Mouse (Mus musculus) liver, adult 2 months (tissue): ENCODE results near the gene Galnt10.

ENCODE experiments used
- CTCF ChIP-seq: fragments of 200-500 bp; IDR thresholded peaks from 2 replicates; pipeline ENCODE4 v1.5.1; 2011; ENCODE audit warnings: low read depth, low read length, control low read depth
- POLR2A ChIP-seq: fragments of 200-500 bp; IDR thresholded peaks from 2 replicates; pipeline ENCODE4 v1.6.1; 2011; ENCODE audit warnings: low read length, control low read depth; ENCODE audit not compliant: insufficient read depth; ENCODE audit errors: extremely low read depth

DNA sequence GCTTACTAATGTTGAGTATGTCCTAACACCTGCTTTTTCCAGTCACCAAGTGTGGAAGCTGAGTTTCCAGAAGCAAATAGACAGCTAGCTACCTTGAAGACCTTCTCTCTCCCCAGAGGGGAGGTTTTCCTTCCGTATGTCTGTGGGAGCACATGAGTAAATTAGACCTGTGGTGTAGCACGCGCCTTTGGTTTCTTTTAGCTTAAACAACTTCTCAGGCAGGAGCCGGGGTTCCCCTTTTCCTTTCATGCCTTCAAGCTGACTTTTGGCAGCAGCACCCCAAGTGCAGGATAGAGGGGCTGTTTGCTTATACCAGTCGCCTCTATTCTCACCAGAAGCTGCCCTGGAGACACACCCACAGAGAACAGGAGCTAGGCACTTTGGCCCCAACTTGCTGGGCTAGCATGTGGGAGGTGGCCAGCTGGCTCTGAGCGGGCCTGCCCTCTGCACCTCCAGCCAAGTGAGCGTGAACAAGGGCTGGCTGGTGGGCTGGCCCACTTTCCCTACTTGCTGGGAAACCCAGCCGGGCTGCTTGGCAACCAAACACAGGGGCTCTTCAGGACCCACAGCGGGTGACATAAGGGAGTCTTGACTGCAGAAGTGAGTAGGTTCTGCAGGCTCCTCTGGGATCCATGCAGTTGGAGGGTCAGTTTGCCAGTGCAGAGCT is 82.2 kb downstream of the Galnt10 start:
- TF ChIP-seq CTCF (no peak), POLR2A (no peak)
